Mouse (Mus musculus) ES-E14 (cell line): ENCODE data around the gene Ckmt1. TPM values are rescaled to one million over a fixed set of nuclear protein-coding genes. Genes with fewer than 3 reads are reported as not detected.

Experiments
- DNase-seq: peaks from one replicate; pipeline ENCODE4 v3.0.0-alpha.2; 2013; ENCODE audit warnings: low read depth, low spot score
- H3K27ac ChIP-seq: 2 replicates; pipeline ENCODE4 v1.5.1; 2012; ENCODE audit warnings: low read depth, mild to moderate bottlenecking, low read length, moderate library complexity, mixed read lengths; ENCODE audit not compliant: poor library complexity, insufficient read depth, severe bottlenecking
- H3K36me3 ChIP-seq: 2 replicates; pipeline ENCODE4 v1.6.1; 2012; ENCODE audit warnings: mild to moderate bottlenecking, low read length, moderate library complexity, mixed read lengths; ENCODE audit not compliant: control insufficient read depth, poor library complexity, insufficient read depth, severe bottlenecking
- H3K4me1 ChIP-seq, 2 experiments: fragments of 150-350 bp in 1 of 2; sonication (generic) in 1 of 2; 2 replicates each; pipeline ENCODE4 v1.6.1; 2012; ENCODE audit warnings: low read length in 2 of 2, mild to moderate bottlenecking in 1 of 2, mixed read lengths in 1 of 2; ENCODE audit not compliant: control insufficient read depth in 2 of 2, insufficient read depth in 2 of 2, poor library complexity in 1 of 2
- H3K4me3 ChIP-seq, 2 experiments: fragments of 150-350 bp in 1 of 2; sonication (generic) in 1 of 2; 2 replicates each; pipeline ENCODE4 v1.5.1; 2012; ENCODE audit warnings: low read length in 2 of 2, low read depth in 1 of 2, mild to moderate bottlenecking in 1 of 2, mixed read lengths in 1 of 2; ENCODE audit not compliant: insufficient read depth in 1 of 2, poor library complexity in 1 of 2, severe bottlenecking in 1 of 2
- H3K9ac ChIP-seq: 2 replicates; pipeline ENCODE4 v1.6.1; 2012; ENCODE audit warnings: low read depth, mild to moderate bottlenecking, low read length, mixed read lengths; ENCODE audit not compliant: poor library complexity, insufficient read depth, severe bottlenecking
- H3K9me3 ChIP-seq: fragments of 150-350 bp; sonication (generic); 2 replicates; pipeline ENCODE4 v1.6.1; 2012; ENCODE audit warnings: low read depth, mild to moderate bottlenecking, low read length; ENCODE audit not compliant: control insufficient read depth, insufficient read depth
- CHD2 ChIP-seq: IDR thresholded peaks from 2 replicates; pipeline ENCODE4 v1.6.1; 2014; ENCODE audit warnings: mild to moderate bottlenecking, low read depth, low read length, inconsistent platforms
- HCFC1 ChIP-seq: IDR thresholded peaks from 2 replicates; pipeline ENCODE4 v1.6.1; 2012; ENCODE audit warnings: low read length, inconsistent platforms, borderline replicate concordance; ENCODE audit not compliant: insufficient read depth
- MAFK ChIP-seq: IDR thresholded peaks from 2 replicates; pipeline ENCODE4 v1.6.1; 2014; ENCODE audit warnings: mild to moderate bottlenecking, low read depth, low read length, inconsistent platforms; ENCODE audit not compliant: insufficient read depth
- ZC3H11A ChIP-seq: IDR thresholded peaks from 2 replicates; pipeline ENCODE4 v1.6.1; 2012; ENCODE audit warnings: low read depth, mild to moderate bottlenecking, inconsistent platforms, low read length, borderline replicate concordance
- ZNF384 ChIP-seq: IDR thresholded peaks from 2 replicates; pipeline ENCODE4 v1.6.1; 2012; ENCODE audit warnings: low read depth, low read length, inconsistent platforms
- in situ Hi-C, 2 experiments: fragments of 600-800 bp; cut with MboI; formaldehyde crosslinking; loops; one replicate each; pipeline ENCODE4 v1.15.1; 2025; ENCODE audit warnings: low sequenced_read_pairs in 2 of 2, inconsistent platforms in 1 of 2; ENCODE audit not compliant: unreplicated experiment in 2 of 2
- total RNA-seq: library from RNA; depleted of rRNA; stranded (reverse); fragments of 300-350 nt; gene quantifications from 2 replicates; pipeline ENCODE4 v1.2.3, GENCODE M21; 2012; rRNA removed

Gene Ckmt1
- total RNA-seq, 1 experiment = 8.3 TPM

DNA sequence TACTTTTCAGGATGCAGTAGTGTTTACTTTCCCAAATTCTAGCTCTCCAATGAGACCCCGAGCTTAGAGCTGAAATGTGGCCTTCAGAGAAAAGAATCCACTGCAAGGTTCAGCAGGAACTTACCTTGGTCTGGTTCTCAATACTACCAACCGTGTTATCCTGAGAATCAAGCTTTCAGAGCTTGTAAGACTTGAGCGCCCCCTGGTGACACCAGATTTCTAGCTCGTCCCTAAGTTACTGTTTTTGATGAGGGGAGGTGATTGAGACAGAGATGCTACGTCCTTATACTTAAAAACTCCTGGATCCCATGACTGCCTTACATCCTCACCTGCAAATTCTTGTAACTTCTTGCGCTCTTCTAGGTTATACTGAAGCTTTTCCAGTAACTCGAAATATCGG lies 39.1 kb downstream of the Ckmt1 start:
- H3K4me1 ChIP-seq = no peaks in the 10 kb centered on the region
- no peaks in the 10 kb centered on the region for H3K9me3 ChIP-seq
- no peak overlapping the region for H3K4me3 ChIP-seq
- H3K36me3 ChIP-seq = no peaks in the 10 kb centered on the region
- DNase-seq = peak; percentile 78
- TF ChIP-seq HCFC1 (no peak), ZC3H11A (peak; percentile 55; the same call in 1 of the 2 replicates)
- H3K9ac ChIP-seq = no peak overlapping the region
- no peak overlapping the region for H3K27ac ChIP-seq
- in situ Hi-C loops = loop anchor here in 1 of 2 experiments (10.0 kb wide), 1 partner anchor 222 kb away; the partner anchor contains the start of genes Tubgcp4 and Zscan29

DNA sequence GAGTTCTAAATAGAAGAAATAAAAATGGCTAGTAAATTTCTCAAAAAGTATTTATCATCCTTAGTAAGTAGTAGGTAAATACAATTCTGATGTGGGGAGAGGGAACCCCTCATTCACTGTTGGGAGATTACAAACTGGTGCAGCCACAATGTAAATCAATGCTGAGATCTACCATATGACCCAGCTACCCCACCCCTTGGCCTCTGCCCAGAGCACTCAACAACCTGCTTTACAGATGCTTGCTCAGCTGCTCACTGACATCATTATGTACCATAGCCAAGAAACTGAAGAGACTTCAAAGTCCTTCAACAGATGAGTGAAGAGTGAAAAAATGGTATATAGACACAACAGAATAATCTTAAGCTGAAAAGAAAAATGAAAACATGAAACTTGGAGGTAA lies 45.8 kb downstream of the Ckmt1 start:
- H3K9me3 ChIP-seq = no peaks in the 10 kb centered on the region
- no peaks in the 10 kb centered on the region for H3K36me3 ChIP-seq
- H3K9ac ChIP-seq = no peak overlapping the region
- no peaks in the 10 kb centered on the region for H3K4me1 ChIP-seq
- no peak overlapping the region for H3K4me3 ChIP-seq
- TF ChIP-seq HCFC1 = no peak
- no peak for DNase-seq
- H3K27ac ChIP-seq = no peak overlapping the region
- in situ Hi-C loops = no loop called here

DNA sequence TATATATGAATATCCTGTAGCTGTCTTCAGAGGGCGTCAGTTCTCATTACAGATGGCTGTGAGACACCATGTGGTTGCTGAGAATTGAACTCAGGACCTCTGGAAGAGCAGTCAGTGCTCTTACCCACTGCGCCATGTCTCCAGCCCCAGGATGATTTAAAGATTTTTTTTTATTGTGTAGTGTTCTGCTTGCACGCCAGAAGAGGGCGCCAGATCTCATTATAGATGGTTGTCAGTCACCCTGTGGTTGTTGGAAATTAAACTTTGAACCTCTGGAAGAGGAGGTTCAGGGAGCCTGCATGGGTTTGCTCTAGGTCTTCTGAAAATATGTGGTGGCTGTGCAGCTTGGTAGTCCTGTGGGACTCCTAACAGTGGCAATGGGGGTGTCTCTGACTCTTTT lies 50.6 kb downstream of the Ckmt1 start:
- Histone ChIP-seq H3K9ac (no peak overlapping the region), H3K9me3 (no peaks in the 10 kb centered on the region), H3K27ac (no peak overlapping the region), H3K36me3 (no peaks in the 10 kb centered on the region), H3K4me3 (no peak overlapping the region), H3K4me1 (no peaks in the 10 kb centered on the region; a peak in 1 of 4 replicates)
- DNase-seq = peak; percentile 56
- in situ Hi-C loops = no loop called here
- TF ChIP-seq ZNF384 (peak; percentile 94), HCFC1 (no peak)

DNA sequence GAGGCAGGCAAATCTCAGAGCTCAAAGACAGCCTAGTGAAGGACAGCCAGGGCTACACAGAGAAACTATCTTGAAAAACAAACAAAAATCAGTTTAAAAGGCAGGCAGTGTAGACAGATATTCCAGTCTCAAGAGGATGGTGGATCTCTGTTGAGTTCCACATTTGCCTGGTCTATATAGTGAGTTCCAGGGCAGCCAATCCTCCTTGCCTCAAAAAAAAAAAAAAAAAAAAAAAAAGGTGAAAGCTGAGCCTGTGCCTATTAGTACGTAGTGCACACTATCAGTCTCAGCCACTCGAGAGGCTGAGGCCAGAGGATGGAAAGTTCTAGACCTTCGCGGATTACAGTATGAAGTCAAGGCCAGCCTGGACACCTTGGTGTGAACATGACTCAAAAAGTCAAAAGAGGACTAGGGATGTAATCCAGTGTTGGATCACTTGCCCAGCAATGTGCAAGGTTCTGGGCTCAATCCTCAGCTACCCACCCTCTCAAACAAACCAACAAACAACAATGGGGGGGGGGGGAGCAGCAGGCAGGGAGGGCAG lies 55.4 kb downstream of the Ckmt1 start:
- H3K27ac ChIP-seq = peak overlapping the region; percentile 69
- H3K4me1 ChIP-seq = peaks cover 3 to 6% of the 10 kb centered on the region in 2 experiments; a peak in 3 of 4 replicates
- peak overlapping the region; percentile 84 for H3K9ac ChIP-seq
- H3K4me3 ChIP-seq = peak overlapping the region; percentile 90 to 99
- no peak for DNase-seq
- in situ Hi-C loops = no loop called here
- H3K36me3 ChIP-seq = peaks cover 5% of the 10 kb centered on the region
- no peaks in the 10 kb centered on the region for H3K9me3 ChIP-seq
- TF ChIP-seq CHD2 (no peak), MAFK (no peak), HCFC1 (no peak), ZNF384 (peak; percentile 68; the same call in 1 of the 2 replicates), ZC3H11A (no peak)

Other genes with a start within 250 kb of the Ckmt1 start
- not detected in 2 replicates for gene Tgm7, start 247.9 kb upstream of the Ckmt1 start, total RNA-seq
- 14.8 and 15.0 TPM in 2 replicates for gene Adal, start 217.3 kb upstream of the Ckmt1 start, total RNA-seq
- gene Lcmt2, start 217.1 kb upstream of the Ckmt1 start, total RNA-seq = 12.5 and 15.0 TPM in 2 replicates
- gene Tubgcp4, start 187.1 kb upstream of the Ckmt1 start, total RNA-seq = 38.1 and 45.9 TPM in 2 replicates
- gene Zscan29, start 186.6 kb upstream of the Ckmt1 start, total RNA-seq = 3.5 and 5.0 TPM in 2 replicates
- 47.6 and 63.3 TPM in 2 replicates for gene Trp53bp1, start 86.3 kb upstream of the Ckmt1 start, total RNA-seq
- 4.3 and 4.4 TPM in 2 replicates for gene Map1a, start 68.1 kb upstream of the Ckmt1 start, total RNA-seq
- gene Ppip5k1, start 2.3 kb upstream of the Ckmt1 start, total RNA-seq = 7.6 and 8.8 TPM in 2 replicates
- gene Strc, start 29.5 kb downstream of the Ckmt1 start, total RNA-seq = 0.09 TPM in 1 of 2 replicates, not detected in the other
- gene Pdia3, start 56.1 kb downstream of the Ckmt1 start, total RNA-seq = 209 and 251 TPM in 2 replicates
- gene Catsper2, start 56.1 kb downstream of the Ckmt1 start, total RNA-seq = 3.3 and 3.7 TPM in 2 replicates
- 7.5 and 16.5 TPM in 2 replicates for gene Ell3, start 86.6 kb downstream of the Ckmt1 start, total RNA-seq
- gene Serf2, start 91.5 kb downstream of the Ckmt1 start, total RNA-seq = 428 and 459 TPM in 2 replicates
- gene Hypk, start 95.6 kb downstream of the Ckmt1 start, total RNA-seq = 21.5 and 22.0 TPM in 2 replicates
- gene Serinc4, start 99.1 kb downstream of the Ckmt1 start, total RNA-seq = 0.90 and 1.5 TPM in 2 replicates
- gene Mfap1b, start 116.4 kb downstream of the Ckmt1 start, total RNA-seq = 15.8 and 23.2 TPM in 2 replicates
- gene Mfap1a, start 149.0 kb downstream of the Ckmt1 start, total RNA-seq = 20.6 and 27.8 TPM in 2 replicates
- gene Wdr76, start 149.0 kb downstream of the Ckmt1 start, total RNA-seq = 19.9 and 21.5 TPM in 2 replicates